Mouse (Mus musculus): ENCODE results near the gene Tnfaip2. TPM values are rescaled to one million over a fixed set of nuclear protein-coding genes. Genes with fewer than 3 reads are reported as not detected.

Tnfaip2 gene
- 25.9 to 40.4 TPM (median 27.4 TPM) in 3 replicates for total RNA-seq (2017)

DNA sequence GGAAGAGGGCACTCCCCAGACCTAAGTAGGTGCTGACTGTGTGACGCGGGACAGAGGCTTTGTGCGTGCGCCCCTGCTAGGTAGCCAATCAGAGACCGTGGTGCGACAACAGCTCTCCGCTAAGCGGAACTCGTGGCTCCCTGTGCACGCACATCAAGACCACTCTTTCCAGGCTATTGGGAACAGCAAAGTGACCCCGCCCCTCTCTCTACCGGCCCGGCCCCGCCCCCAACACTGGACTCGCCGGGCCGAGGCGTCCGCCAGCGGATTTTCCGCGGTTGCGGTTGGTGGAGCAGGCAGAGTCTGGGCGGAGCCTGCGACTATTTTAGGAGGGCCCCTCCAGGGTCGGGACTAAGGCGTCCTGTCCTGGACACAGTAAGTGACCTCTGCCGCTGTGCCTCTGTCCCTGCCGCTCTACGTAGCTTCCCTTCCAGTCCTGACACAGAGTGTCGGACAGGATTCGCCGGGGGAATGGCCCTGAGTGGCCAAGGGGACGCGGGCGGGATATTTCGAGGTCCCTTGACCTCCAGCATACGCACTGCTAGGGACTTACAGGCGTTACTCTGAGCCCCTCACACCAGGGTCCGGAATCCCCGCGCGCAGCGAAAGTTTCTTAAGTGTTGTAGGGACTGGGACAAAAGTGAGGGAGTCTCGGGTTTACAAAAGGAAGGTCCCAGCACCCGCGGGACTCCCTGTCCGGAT lies at the start of gene Tnfaip2:
Tnfaip2 (plus strand) TSS at position 161 of the 702 bp plus-strand sequence.
- peak; percentile 45 for ATAC-seq (replicated peaks; ENCODE audit: insufficient number of reproducible peaks, low FRiP score, low TSS enrichment, poor library complexity, severe bottlenecking)

DNA sequence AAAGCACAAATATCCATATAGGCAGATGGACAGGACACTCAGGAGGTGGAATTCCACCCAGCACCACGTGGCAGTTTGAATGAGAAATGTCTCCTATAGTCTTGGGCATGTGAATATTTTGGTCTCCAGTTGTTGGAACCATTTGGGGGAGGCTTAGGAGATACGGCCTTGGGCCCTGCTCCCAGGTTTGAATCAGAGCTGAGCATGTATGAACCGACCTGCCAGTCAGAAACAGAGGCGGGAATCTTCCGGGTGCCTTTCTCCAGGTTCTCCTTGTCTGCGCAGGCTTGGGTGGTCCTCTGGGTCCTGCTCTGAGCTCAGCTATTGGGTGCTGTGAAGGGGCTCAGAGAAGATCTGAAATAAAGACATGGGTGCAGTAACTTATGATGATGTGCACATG lies 48.3 kb upstream of the Tnfaip2 start:
- ATAC-seq (replicated peaks; ENCODE audit: insufficient number of reproducible peaks, low FRiP score, low TSS enrichment, poor library complexity, severe bottlenecking) = no peak

DNA sequence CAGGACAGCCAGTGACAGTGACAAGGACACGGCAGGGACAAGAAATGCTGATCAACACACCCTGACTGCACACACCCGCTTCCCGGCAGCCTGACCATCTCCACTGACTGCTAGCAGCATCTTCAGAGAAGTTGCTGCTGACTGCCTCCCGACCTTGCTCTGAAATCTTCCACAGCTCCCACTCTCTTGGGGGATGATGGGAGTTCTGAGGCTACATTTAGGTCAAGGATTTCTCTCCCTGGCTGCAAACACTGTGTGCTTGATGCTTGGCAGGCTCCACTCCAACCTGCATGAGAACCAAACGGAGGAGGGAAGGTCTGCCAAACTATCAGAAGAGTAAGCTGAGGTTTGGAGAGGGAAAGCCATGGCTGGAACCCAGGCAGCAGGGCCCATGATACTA lies 45.3 kb upstream of the Tnfaip2 start:
- ATAC-seq (replicated peaks; ENCODE audit: insufficient number of reproducible peaks, low FRiP score, low TSS enrichment, poor library complexity, severe bottlenecking) = no peak

DNA sequence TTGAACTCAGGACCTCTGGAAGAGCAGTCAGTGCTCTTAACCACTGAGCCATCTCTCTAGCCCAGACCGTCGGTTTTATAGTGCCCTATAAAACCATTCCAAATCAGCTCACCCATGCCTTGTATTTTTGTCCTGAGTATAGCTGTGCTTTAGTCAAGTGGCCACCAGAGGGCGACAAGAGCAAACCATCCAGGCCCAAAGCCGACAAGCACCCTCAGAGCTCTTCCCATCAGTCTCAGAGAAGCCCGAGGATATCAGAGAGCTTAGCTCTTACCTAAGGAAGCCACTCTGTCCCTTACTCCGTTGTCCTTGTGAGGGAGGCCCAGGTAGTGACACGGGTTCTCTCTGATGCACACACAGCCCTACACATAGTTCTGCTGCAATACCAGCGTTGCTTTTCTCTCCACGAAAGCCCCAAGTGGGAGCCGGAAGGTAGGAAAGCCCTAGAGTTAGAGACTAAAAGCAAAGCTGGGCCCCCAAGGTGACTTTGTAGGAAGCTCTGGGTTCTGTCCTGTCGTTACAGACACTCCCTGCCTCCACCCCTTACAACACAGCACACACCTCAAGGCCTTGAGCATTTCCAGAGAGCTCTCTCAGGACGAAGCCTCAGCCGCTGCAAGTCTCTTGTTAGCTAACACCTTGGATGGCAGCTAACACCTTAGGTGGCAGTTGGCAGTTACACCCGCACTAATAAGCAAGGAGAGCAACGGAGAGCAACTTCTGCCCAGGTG lies 40.6 kb upstream of the Tnfaip2 start:
- peak; percentile 70 for ATAC-seq (replicated peaks; ENCODE audit: insufficient number of reproducible peaks, low FRiP score, low TSS enrichment, poor library complexity, severe bottlenecking)

DNA sequence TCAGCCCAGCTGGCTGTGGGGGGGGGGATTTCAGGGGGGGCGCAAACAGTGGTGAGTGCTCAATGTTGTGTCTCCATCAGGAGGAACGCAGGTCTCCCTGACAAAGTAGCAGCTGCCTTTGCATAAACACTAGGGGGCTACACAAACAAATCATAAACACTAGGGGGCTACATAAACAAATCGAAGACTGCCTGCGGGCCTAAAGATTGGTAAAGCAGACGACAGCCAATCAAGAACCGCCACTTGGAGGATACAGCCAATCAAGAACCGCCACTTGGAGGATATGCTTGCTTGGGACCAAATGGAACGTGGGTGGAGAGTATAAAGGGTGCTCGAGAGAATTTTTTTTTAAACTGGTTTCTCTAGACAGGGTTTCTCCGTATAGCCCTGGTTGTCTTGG lies 37.4 kb upstream of the Tnfaip2 start:
- no peak for ATAC-seq (replicated peaks; ENCODE audit: insufficient number of reproducible peaks, low FRiP score, low TSS enrichment, poor library complexity, severe bottlenecking)

DNA sequence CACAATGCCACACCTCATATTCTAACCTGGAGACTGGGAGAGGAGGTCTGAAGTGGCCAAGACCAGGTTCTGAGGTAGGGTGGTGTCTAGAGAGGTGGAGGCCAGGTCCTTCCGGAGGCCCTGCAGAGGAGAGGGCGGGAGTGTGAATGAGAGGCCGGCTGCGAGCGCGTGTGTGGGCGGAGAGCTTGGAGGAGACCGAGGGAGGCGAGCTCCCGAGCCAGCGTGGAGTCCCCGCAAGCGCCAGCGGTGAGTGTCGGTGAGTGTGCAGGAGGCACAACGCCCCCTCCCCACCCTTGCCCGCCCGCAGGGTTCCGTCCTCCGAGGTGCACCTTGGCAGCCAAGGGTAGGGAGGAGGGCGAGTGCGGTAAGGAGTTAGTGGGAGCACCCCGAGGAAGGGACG lies 35.6 kb upstream of the Tnfaip2 start, which contains the start of gene Lbhd2:
Lbhd2 (plus strand) TSS at position 188 of the 400 bp plus-strand sequence.
- no peak for ATAC-seq (replicated peaks; ENCODE audit: insufficient number of reproducible peaks, low FRiP score, low TSS enrichment, poor library complexity, severe bottlenecking)

DNA sequence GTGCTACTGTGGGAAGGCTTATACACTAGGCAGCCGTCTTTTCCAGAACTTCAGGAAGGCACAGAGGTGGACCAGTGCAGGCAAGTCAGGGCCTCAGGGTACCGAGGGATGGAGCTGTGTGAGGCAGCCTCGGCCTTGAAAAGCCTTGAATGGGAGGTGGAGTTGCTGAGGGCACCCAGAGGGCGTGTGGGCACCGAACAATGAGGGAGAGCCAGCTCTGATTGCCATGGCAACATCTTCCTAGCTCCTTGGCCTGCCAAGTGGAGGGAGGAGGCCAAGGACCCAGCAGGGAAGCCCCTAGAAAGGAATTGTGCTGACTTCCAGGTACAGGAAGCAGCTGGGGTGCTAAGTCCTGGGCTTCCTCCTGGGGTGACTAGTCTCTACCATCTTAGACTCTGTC lies 32.7 kb upstream of the Tnfaip2 start:
- no peak for ATAC-seq (replicated peaks; ENCODE audit: insufficient number of reproducible peaks, low FRiP score, low TSS enrichment, poor library complexity, severe bottlenecking)

DNA sequence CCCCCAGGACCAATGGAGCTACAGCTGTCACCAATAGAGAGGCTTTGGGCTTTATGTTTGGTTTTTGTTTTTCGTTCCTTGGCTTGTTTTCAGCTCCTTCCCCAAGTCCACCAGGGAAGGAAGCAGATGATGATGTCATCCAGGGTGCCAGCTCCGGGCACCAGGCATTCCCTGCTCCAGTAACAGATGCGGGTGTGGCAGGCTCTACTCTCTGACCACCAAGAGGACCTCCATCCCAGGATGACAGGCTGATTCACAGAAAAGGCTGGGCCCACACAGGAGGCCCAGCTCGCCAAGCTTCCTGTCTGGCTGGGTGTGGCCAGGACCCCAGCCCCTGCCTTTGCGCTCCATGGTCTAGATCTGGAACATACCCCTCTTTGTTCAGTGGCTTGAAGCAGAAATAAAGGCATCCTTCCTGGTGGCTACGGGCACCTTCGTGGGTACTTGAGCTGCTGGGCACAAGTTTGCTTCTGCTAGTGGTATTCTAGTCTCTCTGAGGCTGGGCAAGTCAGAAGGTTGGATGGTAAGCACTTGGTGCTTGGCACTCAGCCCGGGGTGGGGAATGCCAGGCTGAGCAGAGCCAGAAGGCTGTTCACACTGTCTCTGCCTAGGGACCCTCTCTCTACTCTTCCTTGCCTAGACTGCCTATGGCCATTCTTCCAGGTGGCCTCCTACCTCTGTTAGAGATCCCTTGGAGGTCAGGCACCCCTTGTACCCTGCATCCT lies 30.5 kb upstream of the Tnfaip2 start:
- no peak for ATAC-seq (replicated peaks; ENCODE audit: insufficient number of reproducible peaks, low FRiP score, low TSS enrichment, poor library complexity, severe bottlenecking)

DNA sequence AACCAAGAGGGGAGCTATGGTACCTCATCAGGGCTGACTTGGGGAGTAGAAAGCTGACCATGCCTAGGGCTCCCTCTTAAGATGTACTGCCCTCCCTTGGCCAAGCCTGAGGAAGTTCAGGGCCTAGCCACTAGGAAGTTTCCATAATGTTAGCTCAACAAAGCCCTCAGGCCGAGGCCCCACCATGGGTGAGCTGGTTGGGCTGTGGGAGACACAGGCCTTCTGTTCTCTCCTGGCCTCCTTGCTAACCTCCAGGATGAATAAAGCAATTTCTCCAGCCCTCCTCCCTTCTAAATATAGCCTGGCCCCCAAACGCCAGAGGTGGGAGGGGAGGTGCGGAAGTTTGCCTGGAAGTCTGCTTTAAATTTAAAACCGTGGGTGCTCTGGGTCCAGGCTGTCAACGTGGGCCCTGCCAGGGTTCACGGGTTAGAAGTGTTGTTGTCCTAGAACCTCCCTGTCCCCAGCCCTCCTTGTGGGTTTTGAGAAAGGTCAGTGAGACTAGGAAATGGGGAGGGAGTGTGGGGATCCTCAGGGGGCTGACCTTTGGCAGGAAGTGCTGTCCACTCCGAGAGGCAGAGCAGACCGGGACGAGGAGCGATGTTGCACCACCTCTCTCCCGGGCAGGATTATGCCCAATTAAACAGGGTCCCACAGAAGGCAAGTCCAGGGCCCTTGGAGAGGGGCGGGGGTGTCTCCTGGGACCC lies 29.5 kb upstream of the Tnfaip2 start:
- ATAC-seq (replicated peaks; ENCODE audit: insufficient number of reproducible peaks, low FRiP score, low TSS enrichment, poor library complexity, severe bottlenecking) = no peak

DNA sequence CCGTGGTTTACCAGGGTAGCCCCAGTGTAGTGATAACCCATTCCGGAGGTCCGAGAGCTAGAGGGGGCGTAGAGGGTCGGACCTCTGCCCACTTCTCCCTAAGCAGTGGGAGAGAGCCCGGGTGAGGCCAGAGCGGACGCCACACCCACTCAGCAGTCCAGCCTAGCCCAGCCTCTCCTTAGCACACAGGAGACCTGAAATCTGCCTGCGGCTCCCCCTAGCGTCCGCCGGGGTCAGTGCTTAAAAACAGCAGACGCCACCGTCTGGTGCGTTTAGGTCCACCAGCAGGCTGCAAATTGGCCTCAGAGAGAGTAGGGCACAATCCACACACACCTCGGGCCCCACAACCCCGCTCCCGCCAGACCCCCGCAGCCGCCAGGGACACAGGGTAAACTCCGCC lies 29.0 kb upstream of the Tnfaip2 start:
- ATAC-seq (replicated peaks; ENCODE audit: insufficient number of reproducible peaks, low FRiP score, low TSS enrichment, poor library complexity, severe bottlenecking) = peak; percentile 88

DNA sequence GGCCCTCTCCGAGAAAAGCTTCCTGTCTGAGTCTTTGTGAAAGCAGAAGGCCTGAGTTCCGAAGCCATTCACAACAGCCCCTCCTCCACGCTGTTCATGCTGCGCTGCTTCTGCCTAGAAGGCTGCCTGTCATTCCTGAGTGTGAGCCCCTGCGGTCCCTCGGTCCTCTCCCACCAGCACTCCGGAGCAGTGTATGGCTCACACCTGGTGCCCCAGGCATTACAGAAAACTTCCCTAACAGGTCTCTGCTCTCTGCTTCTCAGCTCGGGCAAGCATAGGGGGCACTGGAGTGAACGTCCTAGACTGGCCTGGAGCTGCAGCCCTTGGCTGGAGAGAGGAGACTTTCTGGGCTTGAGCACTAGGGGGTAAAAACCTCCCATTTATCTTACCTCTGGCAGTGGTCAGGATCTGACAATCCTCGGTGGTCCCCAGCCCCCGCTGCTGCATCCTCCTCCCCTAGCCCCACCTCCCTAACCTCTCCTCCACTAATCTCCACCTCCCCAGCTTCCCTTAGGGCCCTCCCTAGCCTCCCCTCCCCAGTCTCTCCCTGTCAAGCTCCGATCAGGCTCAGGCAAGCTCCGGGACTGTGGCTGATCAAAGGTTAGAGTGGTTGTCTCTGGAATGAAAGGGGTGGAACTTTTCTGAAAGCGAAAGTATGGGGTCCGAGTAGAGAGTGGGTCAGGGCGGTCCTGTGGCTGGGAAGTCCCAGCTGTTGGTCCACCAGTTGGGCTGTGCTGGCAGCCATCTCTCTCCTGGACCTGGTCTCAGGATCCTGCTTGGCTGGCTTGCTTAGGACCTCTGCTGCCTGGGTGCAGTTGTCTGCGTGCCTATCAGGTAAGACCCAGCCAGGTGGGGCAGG lies 25.1 kb upstream of the Tnfaip2 start, which contains the start of gene Exoc3l4:
Exoc3l4 (plus strand) TSS at position 97 of the 859 bp plus-strand sequence.
- ATAC-seq (replicated peaks; ENCODE audit: insufficient number of reproducible peaks, low FRiP score, low TSS enrichment, poor library complexity, severe bottlenecking) = no peak

DNA sequence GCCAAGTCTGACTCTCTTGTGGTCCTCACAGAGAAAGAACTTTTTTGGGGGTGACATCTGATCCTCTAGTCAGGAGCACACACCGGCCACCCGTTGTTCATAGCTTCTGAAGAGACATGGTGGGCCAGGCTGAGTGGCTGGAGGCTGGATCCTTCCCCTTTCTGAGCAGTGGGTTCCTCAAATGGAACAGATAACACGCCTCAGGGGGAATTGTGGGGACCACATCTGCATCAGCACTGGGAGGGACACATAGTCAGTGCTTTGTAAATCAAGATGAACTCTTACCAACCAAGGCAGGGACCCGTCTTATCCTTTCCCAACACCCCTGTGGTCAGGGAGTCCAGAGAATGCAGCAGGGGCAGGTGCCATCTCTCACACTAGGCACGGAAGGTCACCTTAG lies 22.4 kb upstream of the Tnfaip2 start:
- no peak for ATAC-seq (replicated peaks; ENCODE audit: insufficient number of reproducible peaks, low FRiP score, low TSS enrichment, poor library complexity, severe bottlenecking)

DNA sequence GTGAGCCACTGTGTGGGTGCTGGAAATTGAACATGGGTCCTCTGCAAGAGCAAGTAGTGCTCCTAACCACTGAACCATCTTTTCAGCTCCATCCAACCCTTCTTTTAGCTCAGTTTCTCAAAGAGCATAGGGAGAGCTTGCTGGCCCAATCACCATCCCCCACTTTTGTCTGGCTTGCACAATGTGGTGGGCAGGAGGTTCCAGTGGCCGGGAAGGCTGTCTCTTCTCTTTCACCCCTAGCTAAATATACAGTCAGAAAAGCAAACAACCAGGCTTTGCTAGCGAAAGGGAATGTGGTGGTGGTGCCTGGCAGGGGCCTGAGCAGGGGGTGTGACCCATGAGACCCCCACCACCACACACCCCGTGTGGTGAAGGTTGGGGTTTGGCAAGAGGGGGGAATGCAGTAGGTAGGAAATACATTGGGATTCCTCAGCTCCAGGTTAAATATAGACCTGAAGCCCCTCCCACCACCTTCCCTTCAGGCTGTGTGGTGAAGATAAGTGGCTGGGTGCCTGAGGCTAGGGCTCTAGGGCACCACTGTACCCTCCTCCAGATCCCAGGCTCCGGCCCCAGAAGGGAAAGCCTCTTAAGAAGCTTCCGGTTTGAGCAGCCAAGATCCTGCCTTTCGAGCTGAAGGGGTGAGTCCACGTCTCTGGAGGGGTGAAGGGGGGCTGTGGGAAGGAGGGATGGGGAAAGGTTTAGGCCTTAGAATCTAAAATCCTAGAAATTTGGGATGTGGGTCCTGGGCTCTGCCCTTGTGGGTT lies 21.1 kb upstream of the Tnfaip2 start:
- no peak for ATAC-seq (replicated peaks; ENCODE audit: insufficient number of reproducible peaks, low FRiP score, low TSS enrichment, poor library complexity, severe bottlenecking)

DNA sequence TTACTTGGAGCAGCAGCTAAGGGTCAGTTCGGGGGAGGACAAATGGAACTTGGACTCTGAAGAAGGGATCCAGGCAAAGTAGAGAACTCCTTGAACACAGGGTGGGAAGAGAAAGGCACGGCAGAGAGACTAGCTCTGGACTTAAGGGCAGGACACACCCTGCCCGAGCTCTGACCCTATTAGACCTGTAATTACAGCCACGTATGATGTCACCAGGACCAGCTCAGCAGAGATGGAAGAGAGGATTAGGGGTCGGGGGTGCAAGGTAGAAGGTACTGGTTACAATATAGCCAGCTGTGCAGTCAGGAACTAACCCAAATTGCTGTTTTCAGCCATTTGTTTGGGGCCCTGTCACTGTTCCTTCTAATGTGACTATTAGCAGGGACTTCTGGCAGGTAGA lies 19.4 kb upstream of the Tnfaip2 start:
- no peak for ATAC-seq (replicated peaks; ENCODE audit: insufficient number of reproducible peaks, low FRiP score, low TSS enrichment, poor library complexity, severe bottlenecking)

DNA sequence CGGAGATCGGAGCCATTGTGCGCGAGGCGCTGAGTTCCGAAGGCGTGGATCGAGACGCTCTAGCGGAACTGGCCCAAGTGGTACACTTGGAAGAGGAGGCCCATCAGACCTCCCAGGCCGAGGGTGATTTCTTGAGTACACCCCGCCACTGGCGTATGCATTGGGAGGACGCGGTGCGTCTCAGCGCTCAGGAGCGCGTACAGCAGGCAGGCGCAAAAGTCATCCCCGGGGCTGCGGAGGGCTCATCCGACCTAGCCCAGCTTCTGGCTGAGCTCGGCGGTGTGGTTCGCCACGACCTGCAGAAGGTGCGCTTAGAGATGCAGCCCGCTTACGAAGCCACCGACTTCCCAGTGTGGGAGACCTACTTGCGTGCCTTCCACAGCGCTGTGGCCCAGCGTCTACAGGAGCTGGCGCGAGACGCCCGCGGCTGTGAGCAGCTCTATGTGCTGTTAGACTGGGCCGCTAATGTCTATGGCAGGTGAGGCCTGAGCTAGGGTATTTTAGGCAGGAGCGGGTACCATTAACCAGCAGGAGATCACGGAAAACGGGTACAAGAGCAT lies 18.6 kb upstream of the Tnfaip2 start:
- ATAC-seq (replicated peaks; ENCODE audit: insufficient number of reproducible peaks, low FRiP score, low TSS enrichment, poor library complexity, severe bottlenecking) = no peak

DNA sequence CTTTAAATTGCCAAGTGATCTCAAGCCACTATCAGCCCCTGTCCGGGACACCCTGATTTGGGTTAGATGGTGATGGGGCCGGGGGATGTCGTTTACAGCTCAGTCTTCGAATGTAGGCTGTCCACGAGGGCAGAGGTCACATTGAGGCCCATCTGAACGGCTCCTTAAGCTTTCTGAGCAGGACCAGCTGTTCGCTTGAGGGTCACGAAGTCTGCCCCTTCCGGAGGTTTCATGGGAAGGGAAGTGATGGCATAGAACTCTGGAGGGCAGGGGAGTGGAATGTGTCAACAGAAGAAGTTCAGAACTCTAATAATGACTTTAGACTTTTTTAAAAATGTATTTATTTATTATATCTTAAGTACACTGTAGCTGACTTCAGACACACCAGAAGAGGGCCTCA lies 17.7 kb upstream of the Tnfaip2 start:
- ATAC-seq (replicated peaks; ENCODE audit: insufficient number of reproducible peaks, low FRiP score, low TSS enrichment, poor library complexity, severe bottlenecking) = no peak

DNA sequence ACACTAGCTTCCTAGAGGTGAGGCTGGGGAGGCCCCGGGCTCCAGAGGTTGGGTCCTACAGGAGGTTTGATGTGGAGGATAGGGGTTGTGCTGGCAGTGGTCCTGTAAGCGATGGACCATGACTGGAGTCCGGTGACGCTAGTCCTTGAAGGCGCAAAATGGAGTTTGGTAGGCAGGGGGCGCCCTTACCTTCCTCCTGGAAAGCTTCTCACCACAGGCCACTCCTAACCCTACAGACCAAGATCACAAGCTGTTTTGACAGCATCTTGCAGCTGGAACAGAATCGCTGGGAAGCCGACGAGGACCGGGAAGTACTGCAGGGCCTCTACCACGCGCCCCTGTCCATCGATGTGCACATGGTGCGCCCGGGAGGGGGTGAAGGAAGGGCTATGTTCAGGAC lies 17.0 kb upstream of the Tnfaip2 start:
- ATAC-seq (replicated peaks; ENCODE audit: insufficient number of reproducible peaks, low FRiP score, low TSS enrichment, poor library complexity, severe bottlenecking) = peak; percentile 70

All from monocyte, adult 5-6 weeks (primary cell).